Mouse (Mus musculus) adrenal gland, adult 18-20 months (tissue): ENCODE data around the gene Capn5. TPM values are rescaled to one million over a fixed set of nuclear protein-coding genes. Genes with fewer than 3 reads are reported as not detected.
A peak's percentile ranks its signal among the peaks of the same experiment; 100 is the strongest.

Experiments
- DNase-seq, 2 experiments: peaks; one replicate each; pipeline ENCODE4 v3.0.0; 2021 to 2022; ENCODE audit warnings: low spot score in 2 of 2
- total RNA-seq, 2 experiments: library from RNA; stranded (reverse); gene quantifications; 1 replicate in 1 of 2; 2 replicates in 1 of 2; pipeline ENCODE4 v1.2.3; 2021

The Capn5 gene
- total RNA-seq, 2 experiments from 2014 or later: 4.2 to 4.6 TPM

- DNase-seq: no peak
Observed at GRCm38 (mm10) chr7:98177071-98177485, 996 bp downstream of the Capn5 start.

- DNase-seq: no peak
Observed at GRCm38 (mm10) chr7:98176322-98177070, 1.6 kb downstream of the Capn5 start.

GRCm38 (mm10) chr7:98174883-98175755, 3.0 kb downstream of the Capn5 start:
- no peak for DNase-seq

GRCm38 (mm10) chr7:98173408-98173807, 4.7 kb downstream of the Capn5 start:
- no peak for DNase-seq

- no peak for DNase-seq
Observed at GRCm38 (mm10) chr7:98172661-98173060, 5.4 kb downstream of the Capn5 start.

- no peak for DNase-seq
Observed at GRCm38 (mm10) chr7:98171141-98172073, 6.7 kb downstream of the Capn5 start.

GRCm38 (mm10) chr7:98164999-98165528, 13.0 kb downstream of the Capn5 start:
- DNase-seq: no peak

- peak in 1 of 2 experiments; percentile 13 for DNase-seq
Observed at GRCm38 (mm10) chr7:98164382-98164998, 13.6 kb downstream of the Capn5 start.

- DNase-seq: peak in 1 of 2 experiments; percentile 18
Observed at GRCm38 (mm10) chr7:98163700-98164099, 14.4 kb downstream of the Capn5 start.

- DNase-seq: no peak
Observed at GRCm38 (mm10) chr7:98162239-98162638, 15.8 kb downstream of the Capn5 start.

- no peak for DNase-seq
Observed at GRCm38 (mm10) chr7:98160041-98160740, 17.9 kb downstream of the Capn5 start.

- no peak for DNase-seq
Observed at GRCm38 (mm10) chr7:98158481-98158880, 19.6 kb downstream of the Capn5 start.

GRCm38 (mm10) chr7:98157636-98158332, 20.3 kb downstream of the Capn5 start:
- no peak for DNase-seq

- no peak for DNase-seq
Observed at GRCm38 (mm10) chr7:98156280-98156665, 21.8 kb downstream of the Capn5 start.

GRCm38 (mm10) chr7:98155546-98156279, 22.4 kb downstream of the Capn5 start:
- DNase-seq: peak; percentile 57 to 67

GRCm38 (mm10) chr7:98153892-98154291, 24.2 kb downstream of the Capn5 start:
- DNase-seq: no peak

GRCm38 (mm10) chr7:98153345-98153744, 24.7 kb downstream of the Capn5 start:
- no peak for DNase-seq

GRCm38 (mm10) chr7:98152400-98152799, 25.7 kb downstream of the Capn5 start:
- DNase-seq: no peak
